Mouse (Mus musculus) kidney, postnatal 14 days (tissue): ENCODE measurements around the gene Vax2.

Experiments
- DNase-seq: peaks from one replicate; pipeline ENCODE4 v3.0.0; 2022; ENCODE audit warnings: mixed read lengths

The Vax2 gene

GRCm38 (mm10) chr6:83711067-83711675 lies at the start of gene Vax2:
Gene Vax2, plus strand, starts transcription at chr6:83711264.
- peak; percentile 81 for DNase-seq

DNA sequence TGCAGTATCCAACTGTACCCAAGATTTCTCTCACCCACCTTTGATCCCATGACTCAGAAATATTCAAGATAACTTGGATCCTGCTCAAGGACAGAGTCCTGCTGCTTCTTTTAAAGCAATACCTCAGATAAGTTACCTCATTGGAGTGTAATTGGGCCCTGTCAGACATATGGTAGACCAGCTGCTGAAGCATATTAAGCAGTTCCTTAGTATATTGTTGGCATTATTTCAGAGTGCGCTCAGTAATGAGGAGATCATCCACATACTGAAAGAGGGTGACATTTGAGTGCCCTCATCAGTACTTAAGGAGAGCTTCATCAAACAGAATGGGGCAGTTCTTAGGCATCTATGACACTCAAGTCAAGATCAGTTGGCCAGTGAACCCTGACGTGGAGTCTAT lies 46.1 kb upstream of the Vax2 start:
- no peak for DNase-seq

- DNase-seq: peak; percentile 67
These were observed 37.7 kb upstream of the Vax2 start for GRCm38 (mm10) chr6:83673395-83673794.

DNA sequence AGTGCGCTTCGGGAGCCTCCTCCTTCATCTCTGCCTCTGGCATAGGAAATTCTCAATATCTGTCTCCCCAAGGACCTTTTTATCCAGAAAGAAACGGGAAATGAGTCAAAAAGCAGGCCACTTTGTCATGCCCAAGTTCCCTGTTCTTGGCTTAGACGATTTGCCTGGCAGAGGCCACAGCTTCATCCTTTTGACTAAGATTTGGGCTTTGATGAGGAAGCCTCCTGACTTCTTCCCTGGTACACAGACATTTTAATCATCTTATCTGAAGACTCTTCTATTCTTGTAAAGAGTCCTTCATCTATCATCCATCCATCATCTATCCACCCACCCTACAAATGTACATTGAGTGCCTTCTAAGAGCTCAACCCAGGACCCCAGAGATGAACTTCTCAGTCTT lies 33.3 kb upstream of the Vax2 start, which contains the start of gene Cd207:
Cd207 (minus strand) TSS at position 101 of the 400 bp plus-strand sequence.
- no peak for DNase-seq

- DNase-seq: no peak
These were observed 21.7 kb upstream of the Vax2 start for GRCm38 (mm10) chr6:83689374-83689773.

- peak; percentile 56 for DNase-seq
These were observed 20.8 kb upstream of the Vax2 start for GRCm38 (mm10) chr6:83690277-83690676.

DNA sequence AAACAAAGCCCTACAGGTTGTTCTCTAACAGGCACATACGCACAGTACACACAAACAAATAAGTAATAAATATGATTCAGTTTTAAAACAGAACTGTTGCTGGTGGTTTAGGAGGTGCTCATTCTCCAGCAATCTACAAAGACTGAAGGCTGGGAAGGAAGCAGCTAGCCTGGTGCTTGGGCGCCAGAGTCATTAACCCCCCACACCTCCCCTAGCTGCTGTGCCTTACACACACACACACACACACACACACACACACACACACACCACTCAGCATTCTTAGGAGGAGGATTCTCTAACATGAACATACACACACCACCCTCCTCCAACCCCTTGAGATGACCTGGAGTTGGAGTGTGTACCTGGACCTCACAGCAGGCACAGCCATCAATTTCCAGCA lies 20.1 kb upstream of the Vax2 start:
- DNase-seq: no peak

DNA sequence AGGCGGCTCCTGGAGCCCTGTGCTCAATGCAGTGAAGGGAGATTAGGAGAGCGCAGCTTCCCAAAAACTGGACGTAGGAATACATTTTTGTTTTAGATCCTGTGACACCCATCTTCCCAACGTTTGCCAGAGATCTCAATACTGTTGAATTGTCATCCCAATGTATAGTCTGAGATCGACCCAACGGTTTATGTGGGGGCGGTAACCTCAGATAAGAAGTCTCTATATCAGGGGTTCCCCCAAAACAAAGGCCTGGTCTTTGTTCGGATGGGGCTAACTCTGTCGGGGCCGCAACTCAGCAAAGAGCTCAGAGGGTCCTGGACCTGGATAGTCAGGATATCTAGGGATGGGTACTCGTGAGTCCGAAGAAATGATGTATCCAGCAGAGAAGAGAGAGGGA lies 18.1 kb upstream of the Vax2 start:
- no peak for DNase-seq

DNA sequence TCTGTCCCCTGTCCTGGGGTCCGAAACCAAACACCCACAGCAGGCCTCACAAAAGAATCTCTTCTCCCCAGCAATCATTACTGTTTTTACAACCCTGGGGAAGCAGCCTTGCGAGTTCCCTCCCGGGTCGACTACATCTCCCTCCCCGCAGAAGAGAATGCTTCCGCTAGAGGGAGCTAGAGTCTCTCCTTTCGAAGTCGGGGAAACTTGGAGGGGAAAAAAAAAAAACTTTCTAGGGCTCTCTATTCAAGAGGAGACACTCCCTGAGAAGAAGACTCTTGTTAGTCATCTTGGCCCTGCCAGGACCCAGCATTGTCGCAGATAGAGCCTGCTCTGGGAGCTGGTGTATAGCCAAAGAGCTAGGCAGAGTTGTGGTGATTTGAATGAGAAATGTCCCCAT lies 17.2 kb upstream of the Vax2 start:
- peak; percentile 63 for DNase-seq

DNA sequence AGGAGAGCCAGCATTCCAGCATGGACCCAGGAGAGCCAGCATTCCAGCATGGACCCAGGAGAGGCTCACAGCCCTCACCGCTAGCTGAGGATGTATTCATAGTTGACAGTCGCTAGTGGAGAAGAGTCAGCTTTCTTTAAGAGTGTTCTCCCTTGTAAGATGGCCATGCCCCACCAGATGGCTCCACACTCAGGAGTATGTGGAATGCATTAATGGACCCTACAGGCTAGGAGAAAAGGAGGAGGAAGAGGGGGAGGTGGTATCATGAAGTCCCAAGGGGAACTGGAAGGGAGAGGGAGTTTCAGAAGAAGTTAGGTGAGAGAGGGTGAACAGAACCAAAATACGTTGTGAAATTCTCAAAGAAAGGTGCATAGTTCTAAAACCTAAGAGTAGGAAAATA lies 15.3 kb upstream of the Vax2 start:
- no peak for DNase-seq

- DNase-seq: no peak
These were observed 14.4 kb upstream of the Vax2 start for GRCm38 (mm10) chr6:83696684-83697083.

DNA sequence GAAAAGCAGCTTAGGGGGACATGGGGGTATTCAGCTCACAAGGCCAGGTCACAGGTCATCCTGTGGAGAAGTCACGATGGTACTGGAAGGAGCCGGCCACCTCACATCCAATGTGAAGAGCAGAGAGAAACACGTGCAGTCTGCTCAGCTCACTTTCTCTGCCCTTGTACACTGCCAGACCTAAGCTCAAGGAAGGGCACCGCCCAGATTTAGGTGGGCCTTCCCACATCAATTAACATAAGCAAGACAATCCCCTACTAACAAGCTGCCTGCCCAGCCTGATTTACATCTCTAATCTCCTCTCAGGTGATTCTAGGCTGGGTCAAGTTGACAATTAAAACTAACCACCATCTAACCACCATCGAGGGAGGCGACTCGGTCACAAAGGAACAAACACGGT lies 13.1 kb upstream of the Vax2 start:
- no peak for DNase-seq

DNA sequence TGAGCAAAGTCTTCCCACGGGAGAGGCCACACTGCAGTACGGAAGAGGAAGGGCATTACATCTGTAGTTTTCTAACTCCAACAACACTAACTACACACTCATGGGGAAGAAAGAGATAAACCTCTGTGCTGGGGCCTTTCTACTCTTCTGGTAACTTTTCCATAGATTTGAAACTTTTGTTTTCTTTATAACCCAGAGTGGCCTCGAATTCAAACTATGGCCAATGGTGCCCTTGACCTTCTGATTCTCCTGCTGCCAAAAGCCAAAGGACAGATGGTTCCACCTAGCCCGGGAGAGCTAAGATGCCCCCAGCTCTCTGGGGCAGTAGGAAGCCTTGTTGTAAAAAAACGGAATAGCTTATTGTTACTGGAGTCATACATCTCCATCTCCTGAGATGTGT lies 11.1 kb upstream of the Vax2 start:
- DNase-seq: no peak

GRCm38 (mm10) chr6:83701001-83701400 lies 10.1 kb upstream of the Vax2 start:
- no peak for DNase-seq

- no peak for DNase-seq
These were observed 8.7 kb upstream of the Vax2 start for GRCm38 (mm10) chr6:83702146-83702999.

DNA sequence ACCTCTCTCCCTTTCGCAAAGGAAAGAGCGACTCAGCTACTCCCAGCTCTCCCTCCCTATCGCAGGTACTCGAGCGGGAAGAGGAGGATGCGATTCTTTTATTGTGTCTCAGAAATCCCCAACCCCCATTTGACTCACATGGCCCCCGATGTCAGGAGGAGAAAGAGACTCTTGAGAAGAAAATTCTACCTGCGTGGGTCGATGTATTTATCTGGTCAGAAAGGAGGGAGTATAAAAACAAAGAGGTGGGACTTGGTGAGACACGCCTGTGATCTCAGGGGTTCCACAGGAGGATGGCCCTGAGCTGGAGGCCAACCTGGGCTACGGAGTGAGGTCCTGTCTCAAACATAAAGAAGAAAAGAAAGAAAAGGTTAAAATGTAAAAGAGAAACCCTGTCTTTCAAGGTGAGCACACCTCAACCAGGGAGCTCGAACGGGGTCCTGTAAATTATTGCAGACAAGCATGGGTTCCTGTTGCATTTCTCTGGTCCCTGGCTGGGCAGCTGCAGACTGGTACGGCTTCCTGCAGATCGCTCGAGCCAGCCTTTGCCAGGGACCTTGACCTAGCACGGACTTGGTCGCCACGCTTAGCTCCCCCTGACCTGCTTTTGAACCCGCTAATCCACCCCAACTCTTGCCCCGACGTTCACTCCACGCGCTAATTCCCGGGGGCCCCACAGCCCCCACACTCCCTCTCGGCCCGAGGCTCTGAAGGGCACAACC lies 7.9 kb upstream of the Vax2 start:
- no peak for DNase-seq

DNA sequence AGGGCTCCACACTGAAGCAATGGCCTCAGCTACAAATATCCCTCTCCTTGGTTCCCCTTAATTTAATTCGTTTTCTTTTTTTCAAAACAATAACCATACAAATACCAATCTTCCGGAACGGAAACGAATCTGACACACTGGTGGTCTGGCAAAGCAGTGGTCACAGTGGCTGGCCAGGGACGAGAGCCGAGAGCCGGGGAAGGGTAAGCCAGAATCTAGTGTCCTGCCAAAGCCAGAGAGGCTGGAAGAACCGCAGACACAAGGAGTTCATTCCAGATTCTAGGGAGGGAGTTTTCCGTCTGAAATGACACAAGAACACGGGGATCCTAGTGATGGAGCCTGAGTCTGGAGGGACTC lies 7.4 kb upstream of the Vax2 start:
- DNase-seq: no peak

- DNase-seq: no peak
These were observed 6.8 kb upstream of the Vax2 start for GRCm38 (mm10) chr6:83704294-83704693.

DNA sequence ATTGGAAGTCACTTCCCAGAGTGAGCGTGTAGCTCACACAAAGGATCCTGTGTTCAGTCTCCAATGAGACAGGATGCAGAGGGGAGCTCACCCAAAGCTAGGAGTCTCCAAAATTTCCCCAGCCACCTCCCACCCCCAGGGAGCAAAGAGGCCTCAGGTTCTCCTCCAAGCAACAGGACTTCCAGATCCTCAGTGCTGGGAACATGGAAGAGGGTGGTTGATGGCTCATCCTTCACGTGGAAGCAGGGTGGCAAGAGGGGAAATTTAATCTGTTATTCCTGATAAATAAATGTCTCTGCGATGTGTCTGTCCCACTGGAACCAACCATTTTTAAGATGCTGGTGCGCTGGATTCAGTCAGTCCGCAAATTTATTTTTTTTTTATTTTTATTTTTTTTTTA lies 6.4 kb upstream of the Vax2 start:
- DNase-seq: no peak

DNA sequence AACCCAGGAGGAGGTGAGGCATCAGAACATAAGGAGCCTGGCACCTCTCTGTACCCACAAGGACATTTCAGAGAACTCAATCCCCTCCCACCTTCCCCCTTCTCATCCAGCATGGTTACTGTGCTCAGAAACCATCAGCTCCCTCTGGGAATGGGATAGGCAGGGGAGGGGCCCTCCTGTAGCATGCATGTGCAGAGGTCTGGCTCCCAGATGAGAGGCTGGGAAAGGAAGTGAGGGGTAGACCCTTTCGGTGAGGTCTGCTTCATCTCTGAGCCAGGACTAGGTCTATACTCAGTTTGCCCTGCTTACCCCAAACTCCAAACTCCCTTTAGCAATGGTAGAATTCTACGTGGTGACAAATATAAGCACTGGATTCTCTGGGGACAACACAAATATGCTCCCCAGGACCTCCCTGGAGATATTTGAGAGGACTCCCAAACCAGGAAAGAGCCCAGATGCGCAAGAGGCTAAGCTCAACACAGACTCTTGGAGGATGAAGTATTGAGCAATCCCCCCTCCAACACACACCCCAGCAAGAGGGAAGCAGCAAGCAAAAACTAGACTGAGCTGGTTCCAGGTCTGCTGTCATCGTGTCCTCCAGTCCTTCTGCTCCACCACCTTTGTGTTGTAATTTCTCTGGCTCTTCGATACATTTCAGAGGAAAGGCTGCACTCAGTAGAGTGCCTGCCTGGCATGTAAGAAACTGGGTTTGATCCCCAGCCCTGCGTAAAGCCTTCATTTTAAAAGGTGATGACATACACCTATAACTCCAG lies 3.1 kb upstream of the Vax2 start:
- DNase-seq: no peak

DNA sequence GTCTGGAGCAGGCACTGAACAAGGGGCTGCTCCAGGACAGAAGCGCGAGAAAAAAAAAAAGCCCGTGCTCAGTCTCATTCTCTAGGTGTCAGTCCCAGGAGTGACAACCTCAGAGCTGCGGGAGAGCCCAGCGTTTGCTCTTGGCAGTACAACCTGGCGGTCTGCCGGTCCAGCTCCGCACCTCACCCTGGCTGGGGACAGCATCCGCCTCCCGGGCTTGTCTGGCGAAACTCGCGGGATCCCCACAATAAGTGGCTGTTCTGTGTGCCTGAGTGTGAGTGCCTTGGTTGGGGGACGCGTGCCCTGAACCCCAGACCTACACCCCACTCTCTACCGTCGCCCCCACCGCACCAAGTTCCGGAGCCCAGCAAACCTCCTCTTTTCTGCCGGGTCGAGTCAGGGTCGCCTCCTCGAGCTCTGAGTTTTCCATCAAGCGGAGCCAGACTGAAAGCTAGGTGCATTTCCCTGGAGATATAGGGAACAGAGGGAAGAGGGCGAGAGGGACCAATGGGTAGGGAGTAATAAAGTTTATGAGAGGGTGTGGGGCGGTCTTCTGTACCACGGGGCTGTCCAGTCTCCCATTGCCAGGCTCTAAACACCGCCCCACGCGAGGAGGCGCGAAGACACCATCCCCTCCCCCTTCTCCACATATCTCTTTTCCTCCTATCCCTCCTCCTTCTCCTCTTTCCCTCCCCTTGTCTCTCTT lies 550 bp upstream of the Vax2 start:
- DNase-seq: no peak

DNA sequence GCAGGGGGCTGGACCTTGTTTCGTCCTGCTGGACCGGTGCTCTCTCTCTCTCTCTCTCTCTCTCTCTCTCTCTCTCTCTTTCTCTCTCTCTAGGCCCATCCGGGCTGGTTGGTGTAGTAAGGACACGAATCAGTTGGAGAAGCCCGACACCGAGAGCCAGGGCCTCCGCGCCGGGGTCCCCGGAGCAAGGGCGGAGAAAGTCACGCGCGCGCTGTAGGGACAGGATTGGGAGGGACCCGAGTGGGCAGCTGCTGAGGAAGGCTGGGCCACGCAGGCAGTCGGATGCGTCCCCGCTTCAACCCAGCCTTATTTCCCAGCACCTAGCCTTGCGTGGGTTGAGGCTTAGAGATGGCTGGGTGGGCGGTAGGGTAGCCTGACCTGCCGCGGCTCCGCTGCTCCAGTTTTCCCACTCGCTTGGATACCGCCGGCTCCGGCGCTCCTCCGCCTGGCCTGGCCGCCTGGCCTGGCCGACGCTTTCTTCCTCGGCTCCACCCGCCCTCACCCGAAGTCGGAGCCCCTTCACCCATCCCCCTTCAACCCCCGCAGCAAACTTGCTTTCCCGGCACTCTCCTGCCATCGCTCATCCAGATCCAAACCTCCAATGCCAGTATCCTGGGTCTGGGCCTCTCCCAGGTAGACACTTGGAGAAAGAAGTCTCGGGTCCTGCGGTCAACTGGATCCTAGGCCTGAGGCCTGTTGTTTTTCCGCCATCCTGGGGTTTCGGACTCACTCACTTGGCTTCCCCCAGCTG lies 836 bp downstream of the Vax2 start:
- DNase-seq: no peak
